Mouse (Mus musculus): ENCODE measurements around the gene Ldlr. TPM values are rescaled to one million over a fixed set of nuclear protein-coding genes. Genes with fewer than 3 reads are reported as not detected.
A peak's percentile ranks its signal among the peaks of the same experiment; 100 is the strongest.
"Not testable (repeated sequence)": the region's sequence is repeated elsewhere in the genome, so short reads cannot be mapped to it uniquely, and the experiment has no call there.

Gene Ldlr
- polyA plus RNA-seq, 1 experiment from 2014 or later = 43.5 TPM

DNA sequence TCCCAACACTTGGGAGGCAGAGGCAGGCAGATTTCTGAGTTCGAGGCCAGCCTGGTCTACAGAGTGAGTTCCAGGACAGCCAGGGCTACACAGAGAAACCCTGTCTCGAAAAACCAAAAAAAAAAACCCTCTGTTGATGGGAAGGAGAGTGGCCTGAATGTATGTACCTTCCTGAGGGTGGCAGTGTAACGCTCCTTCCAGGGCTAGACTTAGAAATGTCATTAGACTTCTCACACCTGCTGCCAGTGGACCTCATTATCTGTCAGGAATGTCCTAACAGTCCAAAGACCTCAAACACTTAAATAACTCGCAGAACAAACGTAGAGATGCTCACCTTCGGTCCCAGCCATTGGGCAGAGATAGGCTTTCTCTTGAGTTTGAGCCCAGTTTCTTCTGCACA lies 24.0 kb upstream of the Ldlr start:
- H3K4me3 ChIP-seq; H3K9me3 ChIP-seq; H3K9ac ChIP-seq (replicated peaks); H3K27me3 ChIP-seq; ATAC-seq (ENCODE audit: low FRiP score, low read depth); H3K4me1 ChIP-seq; H3K4me2 ChIP-seq (replicated peaks); H3K27ac ChIP-seq (replicated peaks): not testable (repeated sequence)
- H3K36me3 ChIP-seq = peaks cover 93% of the 10 kb centered on the region
- 89% methylated on average over 6 of the region's 6 CpGs for WGBS

DNA sequence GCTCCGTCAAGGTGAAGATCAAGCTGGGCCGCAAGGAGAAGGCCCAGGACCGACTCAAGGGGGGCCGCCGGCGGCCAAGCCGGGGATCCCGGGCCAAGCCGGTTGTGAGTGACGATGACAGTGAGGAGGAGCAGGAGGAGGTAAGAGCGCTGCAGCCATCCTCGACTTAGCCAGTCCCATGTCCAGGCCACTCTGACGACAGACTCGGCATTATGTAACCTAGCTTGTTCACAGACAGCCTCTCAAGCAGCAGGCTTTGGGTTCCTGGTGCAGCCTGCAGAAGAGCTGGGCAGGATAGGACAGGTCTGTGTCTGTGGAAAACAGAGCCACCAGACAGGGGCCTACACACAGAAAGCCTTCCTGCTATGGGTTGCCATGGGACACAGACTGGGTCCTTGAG lies 22.2 kb upstream of the Ldlr start:
- Histone ChIP-seq H3K9me3 (no peaks in the 10 kb centered on the region), H3K36me3 (peaks cover 93% of the 10 kb centered on the region), H3K27ac (replicated peaks) (no peak overlapping the region), H3K9ac (replicated peaks) (no peak overlapping the region), H3K27me3 (no peaks in the 10 kb centered on the region), H3K4me2 (replicated peaks) (no peak overlapping the region), H3K4me1 (no peaks in the 10 kb centered on the region), H3K4me3 (no peak overlapping the region)
- WGBS = 93% methylated on average over 14 of the region's 14 CpGs
- ATAC-seq (ENCODE audit: low FRiP score, low read depth) = no peak

DNA sequence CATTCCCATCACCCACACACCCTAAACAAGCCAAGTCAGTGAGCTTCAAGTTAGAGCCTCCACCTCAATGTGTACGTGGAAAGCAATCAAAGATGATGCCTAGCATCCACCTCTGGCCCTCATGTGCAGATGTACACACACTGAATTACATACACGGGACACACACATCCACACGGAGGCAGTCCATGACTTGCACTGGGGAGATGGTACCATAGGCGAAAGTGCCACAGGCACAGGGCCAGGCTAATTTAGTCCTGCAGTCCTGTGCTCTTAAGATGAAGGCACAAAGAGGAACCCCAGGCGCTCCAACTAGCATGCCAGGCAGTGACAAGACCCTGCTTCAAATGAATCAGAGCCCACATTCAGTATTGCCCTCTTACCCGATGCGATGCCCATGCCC lies 19.8 kb upstream of the Ldlr start:
- Histone ChIP-seq H3K9me3 (no peaks in the 10 kb centered on the region), H3K36me3 (peaks cover 94% of the 10 kb centered on the region), H3K27me3 (no peaks in the 10 kb centered on the region), H3K27ac (replicated peaks) (no peak overlapping the region), H3K4me3 (no peak overlapping the region), H3K9ac (replicated peaks) (no peak overlapping the region), H3K4me1 (no peaks in the 10 kb centered on the region), H3K4me2 (replicated peaks) (no peak overlapping the region)
- no peak for ATAC-seq (ENCODE audit: low FRiP score, low read depth)
- WGBS = 98% methylated on average over 7 of the region's 7 CpGs

DNA sequence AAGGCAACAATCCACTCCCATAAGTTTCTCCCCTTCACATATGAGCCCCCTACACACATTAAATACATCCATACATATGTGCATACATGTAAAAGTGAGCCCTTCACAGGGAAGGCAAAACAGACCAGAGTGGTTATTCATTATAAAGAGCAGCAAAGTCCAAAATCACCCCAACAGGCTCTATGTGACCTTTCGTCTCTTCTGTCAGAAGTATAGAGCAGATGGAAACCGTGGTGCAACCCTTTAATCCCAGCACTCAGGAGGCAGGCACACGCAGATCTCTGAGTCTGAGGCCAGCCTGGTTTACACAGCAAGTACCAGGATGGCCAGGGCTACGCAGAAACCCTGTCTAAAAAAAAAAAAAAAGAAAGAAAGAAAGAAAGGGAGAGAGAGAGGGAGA lies 17.2 kb upstream of the Ldlr start:
- no peak overlapping the region for H3K27ac ChIP-seq (replicated peaks)
- H3K4me1 ChIP-seq = no peaks in the 10 kb centered on the region
- H3K4me3 ChIP-seq = no peak overlapping the region
- no peak overlapping the region for H3K4me2 ChIP-seq (replicated peaks)
- H3K9ac ChIP-seq (replicated peaks) = no peak overlapping the region
- 87% methylated on average over 4 of the region's 4 CpGs for WGBS
- no peaks in the 10 kb centered on the region for H3K27me3 ChIP-seq
- ATAC-seq (ENCODE audit: low FRiP score, low read depth) = no peak
- peaks cover 73% of the 10 kb centered on the region for H3K36me3 ChIP-seq
- H3K9me3 ChIP-seq = no peaks in the 10 kb centered on the region

DNA sequence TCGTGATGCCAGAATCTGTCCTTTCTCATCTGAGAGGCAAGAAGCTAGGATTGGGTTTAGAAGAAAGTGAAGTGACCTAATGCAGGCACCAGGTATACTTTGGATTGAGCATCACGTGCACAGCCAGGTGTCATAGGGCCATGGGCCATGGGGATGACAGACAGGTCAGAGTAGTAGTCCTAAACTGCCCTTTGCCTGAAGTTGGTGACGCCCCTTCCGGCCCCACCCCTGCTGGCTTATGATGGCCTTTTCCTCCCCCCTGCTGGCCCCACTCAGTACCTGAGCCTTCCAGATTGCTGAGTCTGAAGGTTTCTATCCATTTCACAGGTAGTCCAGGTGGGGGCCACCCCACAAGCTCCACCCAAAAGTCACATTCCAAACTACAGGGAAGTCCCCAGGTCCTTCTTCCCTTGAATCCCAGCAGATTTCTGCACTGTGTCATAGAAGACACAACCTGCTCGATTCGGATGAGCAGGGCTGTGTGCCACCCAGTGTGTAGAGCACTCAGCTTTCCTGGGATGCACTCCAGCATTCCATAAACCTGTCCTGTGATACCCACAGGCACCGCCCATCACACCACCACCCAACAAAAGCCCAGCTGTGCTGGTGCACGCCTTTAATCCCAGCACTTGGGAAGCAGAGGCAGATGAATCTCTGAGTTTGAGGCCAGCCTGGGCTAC lies 16.6 kb upstream of the Ldlr start:
- ATAC-seq (ENCODE audit: low FRiP score, low read depth) = no peak
- no peaks in the 10 kb centered on the region for H3K4me1 ChIP-seq
- H3K9ac ChIP-seq (replicated peaks) = no peak overlapping the region
- no peak overlapping the region for H3K27ac ChIP-seq (replicated peaks)
- no peak overlapping the region for H3K4me3 ChIP-seq
- 92% methylated on average over 8 of the region's 8 CpGs for WGBS
- H3K27me3 ChIP-seq = no peaks in the 10 kb centered on the region
- H3K9me3 ChIP-seq = no peaks in the 10 kb centered on the region
- no peak overlapping the region for H3K4me2 ChIP-seq (replicated peaks)
- H3K36me3 ChIP-seq = peaks cover 67% of the 10 kb centered on the region

DNA sequence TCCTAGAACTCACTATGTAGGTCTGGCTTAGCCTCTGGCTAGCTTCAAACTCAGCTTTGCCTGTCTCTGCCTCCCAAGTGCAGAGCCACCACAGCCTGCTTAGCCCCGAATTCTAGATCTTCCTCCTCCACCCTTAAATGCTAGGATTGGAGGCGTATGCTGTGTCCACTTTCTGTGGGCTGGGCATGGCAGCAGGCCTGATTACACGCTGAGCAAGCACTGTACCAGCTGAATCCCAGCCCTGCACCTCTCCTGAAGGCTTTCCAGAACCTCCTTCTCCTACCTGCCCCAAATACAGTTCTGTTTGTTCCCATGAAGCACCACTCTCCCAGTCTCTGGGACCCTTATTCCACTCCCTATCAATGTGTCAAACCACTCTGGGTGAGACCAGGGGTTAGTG lies 13.9 kb upstream of the Ldlr start:
- no peak for ATAC-seq (ENCODE audit: low FRiP score, low read depth)
- Histone ChIP-seq H3K27ac (replicated peaks) (no peak overlapping the region), H3K4me2 (replicated peaks) (no peak overlapping the region), H3K27me3 (no peaks in the 10 kb centered on the region), H3K36me3 (peaks cover 49% of the 10 kb centered on the region), H3K9me3 (no peaks in the 10 kb centered on the region), H3K9ac (replicated peaks) (no peak overlapping the region), H3K4me1 (no peaks in the 10 kb centered on the region), H3K4me3 (no peak overlapping the region)
- 91% methylated on average over 3 of the region's 3 CpGs for WGBS

DNA sequence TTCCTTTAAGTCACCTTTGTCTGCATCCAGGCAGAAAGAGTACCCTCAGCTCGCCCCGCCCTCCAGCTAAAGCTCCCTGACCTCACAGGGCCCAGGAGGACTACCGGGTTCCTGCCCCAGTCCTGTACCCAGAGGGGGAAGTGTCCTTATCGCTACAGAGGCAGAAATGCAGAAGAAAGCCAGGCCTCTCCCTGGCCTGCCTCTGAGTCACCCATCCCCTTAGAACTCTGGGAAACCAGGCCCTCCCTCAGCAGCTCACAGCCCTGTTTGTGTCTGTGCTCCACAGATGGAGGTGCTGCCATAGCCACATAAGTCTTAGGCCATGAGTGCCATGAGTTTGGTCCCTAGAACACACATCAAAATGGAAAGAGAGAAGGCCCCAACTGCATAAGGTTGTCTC lies 8.0 kb upstream of the Ldlr start:
- 0 out of 2 replicates have a peak, but pooled peaks cover 8% of the 10 kb centered on the region for H3K36me3 ChIP-seq
- no peaks in the 10 kb centered on the region for H3K9me3 ChIP-seq
- no peak overlapping the region for H3K9ac ChIP-seq (replicated peaks)
- H3K27me3 ChIP-seq = no peaks in the 10 kb centered on the region
- WGBS = 77% methylated on average over 4 of the region's 4 CpGs
- no peak for ATAC-seq (ENCODE audit: low FRiP score, low read depth)
- no peak overlapping the region for H3K27ac ChIP-seq (replicated peaks)
- H3K4me1 ChIP-seq = no peaks in the 10 kb centered on the region
- no peak overlapping the region for H3K4me2 ChIP-seq (replicated peaks)
- H3K4me3 ChIP-seq = no peak overlapping the region

DNA sequence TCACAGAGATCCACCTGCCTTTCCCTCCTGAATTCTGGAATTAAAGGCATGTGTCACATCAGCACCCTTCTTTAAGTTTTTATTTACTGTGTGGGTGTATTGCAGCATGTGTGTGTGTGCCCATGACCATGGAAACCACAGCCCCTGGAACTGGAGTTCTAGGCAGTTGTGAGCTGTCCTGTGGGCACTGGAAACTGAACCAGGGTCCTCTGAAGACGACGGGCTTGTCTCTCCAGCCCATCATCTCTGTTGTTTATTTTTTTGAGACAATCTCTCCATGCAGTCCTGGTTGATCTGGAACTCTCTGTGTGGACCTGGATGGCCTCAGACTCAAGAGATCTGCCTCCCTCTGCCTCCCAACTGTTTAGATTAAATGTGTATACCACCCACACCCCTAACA lies 6.3 kb upstream of the Ldlr start:
- WGBS = 87% methylated on average over 2 of the region's 2 CpGs
- H3K4me3 ChIP-seq = no peak overlapping the region
- H3K27ac ChIP-seq (replicated peaks) = no peak overlapping the region
- H3K9ac ChIP-seq (replicated peaks) = no peak overlapping the region
- no peaks in the 10 kb centered on the region for H3K4me1 ChIP-seq
- ATAC-seq (ENCODE audit: low FRiP score, low read depth) = no peak
- 0 out of 2 replicates have a peak, but pooled peaks cover 8% of the 10 kb centered on the region for H3K36me3 ChIP-seq
- H3K9me3 ChIP-seq = no peaks in the 10 kb centered on the region
- no peak overlapping the region for H3K4me2 ChIP-seq (replicated peaks)
- no peaks in the 10 kb centered on the region for H3K27me3 ChIP-seq

DNA sequence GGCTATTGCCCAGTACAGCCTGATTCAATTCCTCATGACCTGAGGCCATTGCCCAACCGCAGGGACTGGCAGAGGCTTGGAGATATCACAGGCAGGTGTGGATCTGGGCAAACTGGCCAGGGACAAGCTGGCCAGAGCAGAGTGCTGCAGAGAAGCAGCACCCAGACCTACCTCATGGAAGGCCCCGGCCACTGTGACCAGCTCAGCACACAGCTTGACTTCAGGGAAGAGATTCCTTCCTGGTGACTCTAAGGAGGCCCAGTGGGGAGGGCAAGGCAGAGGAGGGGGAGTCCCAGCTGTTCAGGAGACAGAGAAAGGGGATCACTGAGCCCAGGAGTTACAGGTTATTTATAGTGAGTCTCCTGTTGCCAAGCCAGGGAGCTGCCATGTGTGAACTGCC lies 2.2 kb upstream of the Ldlr start:
- no peak for ATAC-seq (ENCODE audit: low FRiP score, low read depth)
- H3K27ac ChIP-seq (replicated peaks) = 0 out of 2 replicates have a peak overlapping the region, but pooled peaks have one; percentile 17
- H3K27me3 ChIP-seq = no peaks in the 10 kb centered on the region
- no peak overlapping the region for H3K4me2 ChIP-seq (replicated peaks)
- H3K9me3 ChIP-seq = no peaks in the 10 kb centered on the region
- H3K4me3 ChIP-seq = no peak overlapping the region
- no peak overlapping the region for H3K9ac ChIP-seq (replicated peaks)
- H3K36me3 ChIP-seq = peaks cover under 1% of the 10 kb centered on the region; the same call in 1 of the 2 replicates
- H3K4me1 ChIP-seq = peaks cover 19% of the 10 kb centered on the region
- WGBS = 95% methylated on average over 2 of the region's 2 CpGs

DNA sequence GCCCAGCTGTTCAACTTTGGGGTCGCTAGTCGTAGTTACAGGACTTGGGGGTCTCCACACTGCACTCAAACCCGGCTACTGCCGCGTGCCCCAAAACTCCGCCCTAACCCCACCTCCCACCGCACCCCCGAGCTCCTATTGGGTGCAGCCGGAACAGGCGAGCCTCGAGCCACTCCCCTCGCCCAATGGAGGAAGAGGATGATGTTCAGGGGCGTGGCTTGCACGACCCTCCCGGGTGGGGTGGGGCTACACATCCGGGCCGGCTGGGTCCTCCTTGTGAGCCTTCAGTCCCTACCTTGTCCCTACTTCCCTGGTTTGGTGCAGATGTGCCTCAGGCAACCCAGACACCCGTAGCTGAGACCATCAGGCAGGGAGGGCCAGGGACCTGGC lies 859 bp downstream of the Ldlr start:
- ATAC-seq (ENCODE audit: low FRiP score, low read depth) = peak; percentile 95
- H3K36me3 ChIP-seq = peaks cover 24% of the 10 kb centered on the region
- H3K4me3 ChIP-seq = peak overlapping the region; percentile 80
- 0% methylated on average over 18 of the region's 18 CpGs for WGBS
- peaks cover 27% of the 10 kb centered on the region for H3K4me1 ChIP-seq
- H3K27me3 ChIP-seq = no peaks in the 10 kb centered on the region
- H3K9me3 ChIP-seq = no peaks in the 10 kb centered on the region
- peak overlapping the region; percentile 69 for H3K9ac ChIP-seq (replicated peaks)
- peak overlapping the region; percentile 95 for H3K27ac ChIP-seq (replicated peaks)
- peak overlapping the region; percentile 79 for H3K4me2 ChIP-seq (replicated peaks)

DNA sequence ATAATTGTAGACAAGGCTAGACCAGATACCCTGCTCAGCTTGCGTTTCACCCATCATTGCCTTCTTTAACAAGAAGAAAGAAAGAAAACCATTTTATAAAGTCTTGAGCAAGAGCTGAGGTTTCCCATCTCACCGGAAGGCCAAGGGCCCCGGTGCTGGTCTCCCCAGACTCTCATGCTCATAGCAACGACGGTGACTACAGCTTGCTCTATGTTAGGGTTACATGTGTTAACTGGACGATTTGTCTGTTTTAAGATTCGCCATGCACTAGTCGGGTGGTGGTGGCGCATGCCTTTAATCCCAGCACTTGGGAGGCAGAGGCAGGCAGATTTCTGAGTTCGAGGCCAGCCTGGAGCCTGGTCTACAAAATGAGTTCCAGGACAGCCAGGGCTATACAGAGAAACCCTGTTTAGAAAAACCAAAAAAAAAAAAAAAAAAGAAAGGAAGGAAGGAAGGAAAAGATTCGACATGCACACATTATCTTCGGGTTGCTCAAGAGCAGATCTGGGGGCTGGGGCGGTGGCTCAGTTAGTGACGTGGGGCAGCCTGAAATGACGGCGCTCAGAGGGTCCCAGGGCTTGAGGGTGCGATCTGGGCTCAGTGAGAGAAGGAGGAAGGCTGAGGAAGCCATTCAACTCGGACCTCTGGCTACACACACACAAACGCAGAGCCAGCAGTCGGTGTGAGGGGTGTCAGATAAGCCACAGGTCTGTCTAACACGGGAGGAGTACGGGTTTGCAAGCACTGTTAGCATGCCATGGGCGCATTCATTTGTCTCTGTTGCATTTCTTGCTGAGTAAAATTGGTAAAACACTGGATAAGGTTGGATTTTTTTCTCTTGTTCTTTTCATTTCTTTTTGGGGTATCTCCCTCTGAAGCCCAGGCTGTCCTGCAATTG lies 2.2 kb downstream of the Ldlr start:
- 85% methylated on average over 23 of the region's 23 CpGs for WGBS
- Histone ChIP-seq H3K9ac (replicated peaks) (peak overlapping the region; percentile 65; the same call in 1 of the 2 replicates), H3K4me1 (peaks cover 27% of the 10 kb centered on the region)

More for the DNA sequence above, 2.2 kb downstream of the Ldlr start:
- Histone ChIP-seq H3K27ac (replicated peaks) (peak overlapping the region; percentile 4; the same call in 1 of the 2 replicates), H3K4me2 (replicated peaks) (peak overlapping the region; percentile 79), H3K9me3 (no peaks in the 10 kb centered on the region), H3K4me3 (peak overlapping the region; percentile 80; the same call in 1 of the 2 replicates), H3K36me3 (peaks cover 30% of the 10 kb centered on the region), H3K27me3 (no peaks in the 10 kb centered on the region)
- ATAC-seq (ENCODE audit: low FRiP score, low read depth) = no peak

Measured in midbrain, embryonic 12.5 days (tissue).